Mouse (Mus musculus) midbrain, postnatal 0 days (tissue): Measurements from ENCODE around the gene Pld2. TPM values are rescaled to one million over a fixed set of nuclear protein-coding genes. Genes with fewer than 3 reads are reported as not detected.

Source experiments
- ATAC-seq: fragments of 200-750 bp; cut with Nextera tagmentation; 2 replicates; pipeline ENCODE4 v1.8.0; 2017; ENCODE audit warnings: moderate number of reproducible peaks, mild to moderate bottlenecking, moderate TSS enrichment, moderate library complexity; ENCODE audit not compliant: low FRiP score
- DNase-seq: peaks from one replicate; pipeline ENCODE4 v3.0.0-alpha.2; 2015; ENCODE audit warnings: low spot score
- H3K27ac ChIP-seq: fragments of 300-500 bp; sonication (generic); 2 replicates; pipeline ENCODE4 v1.5.1; 2014; ENCODE audit warnings: low read depth, mild to moderate bottlenecking, low read length, mixed read lengths
- H3K27me3 ChIP-seq: fragments of 300-500 bp; sonication (generic); 2 replicates; pipeline ENCODE4 v1.6.1; 2014; ENCODE audit warnings: low read length, control low read depth, mixed read lengths; ENCODE audit not compliant: insufficient read depth
- H3K36me3 ChIP-seq: fragments of 300-500 bp; sonication (generic); 2 replicates; pipeline ENCODE4 v1.6.1; 2014; ENCODE audit warnings: low read length, control low read depth, mixed read lengths; ENCODE audit not compliant: insufficient read depth
- H3K4me1 ChIP-seq: fragments of 300-500 bp; sonication (generic); 2 replicates; pipeline ENCODE4 v1.6.1; 2014; ENCODE audit warnings: mild to moderate bottlenecking, control low read depth, antibody characterized with exemption, low read length, mixed read lengths; ENCODE audit not compliant: insufficient read depth
- H3K4me2 ChIP-seq: fragments of 300-500 bp; sonication (generic); 2 replicates; pipeline ENCODE4 v1.6.1; 2014; ENCODE audit warnings: low read depth, mild to moderate bottlenecking, low read length, mixed read lengths; ENCODE audit not compliant: poor library complexity, severe bottlenecking
- H3K4me3 ChIP-seq: fragments of 300-500 bp; sonication (generic); 2 replicates; pipeline ENCODE4 v1.5.1; 2014; ENCODE audit warnings: low read depth, mild to moderate bottlenecking, low read length, moderate library complexity
- H3K9ac ChIP-seq: fragments of 300-500 bp; sonication (generic); replicated peaks from 2 replicates; pipeline ENCODE4 v1.6.1; 2014; ENCODE audit warnings: mild to moderate bottlenecking, low read length, moderate library complexity, mixed read lengths; ENCODE audit not compliant: poor library complexity, severe bottlenecking
- H3K9me3 ChIP-seq: fragments of 300-500 bp; sonication (generic); 2 replicates; pipeline ENCODE4 v1.6.1; 2016; ENCODE audit warnings: low read length, control low read depth
- CTCF ChIP-seq: IDR thresholded peaks from 2 replicates; pipeline ENCODE4 v1.5.1; 2016; ENCODE audit warnings: antibody characterized with exemption, mild to moderate bottlenecking
- WGBS: fragments of 180-500 bp; shearing (Covaris S2); extraction: QIAGEN DNeasy Blood & Tissue Kit; methylation state at CpG from one replicate; pipeline ENCODE4 v1.1.7; 2014; 5-methylcytosine and 5-hydroxymethylcytosine counted together
- polyA plus RNA-seq: library from polyadenylated mRNA; unstranded; fragments of >200 nt; fragmentation: Nextera tagmentation; extraction: Ambion mirVana; gene quantifications from 2 replicates; pipeline ENCODE4 v1.2.1, GENCODE M21; 2015
- total RNA-seq: library from RNA; depleted of rRNA; stranded (reverse); fragments of >200 nt; gene quantifications from 2 replicates; pipeline ENCODE4 v1.2.3, GENCODE M21; 2014

The Pld2 gene
- total and polyA plus RNA-seq, 2 experiments from 2014 or later: 19.4 to 71.5 TPM

GRCm38 (mm10) chr11:70573872-70574271 lies 34.0 kb downstream of the Pld2 start:
- Histone ChIP-seq H3K27ac (no peak overlapping the region), H3K9ac (no peak overlapping the region), H3K36me3 (no peaks in the 10 kb centered on the region; the same call in 1 of the 2 replicates), H3K27me3 (no peaks in the 10 kb centered on the region), H3K4me3 (no peak overlapping the region), H3K9me3 (no peaks in the 10 kb centered on the region), H3K4me2 (no peak overlapping the region), H3K4me1 (0 out of 2 replicates have a peak, but pooled peaks cover 3% of the 10 kb centered on the region)
- DNase-seq (no peak), ATAC-seq (no peak)
- TF ChIP-seq CTCF: no peak
- WGBS: 59% methylated on average over 6 of the region's 6 CpGs

GRCm38 (mm10) chr11:70577201-70577600 lies 37.3 kb downstream of the Pld2 start:
- Histone ChIP-seq H3K4me3 (no peak overlapping the region), H3K4me1 (0 out of 2 replicates have a peak, but pooled peaks cover 4% of the 10 kb centered on the region), H3K36me3 (no peaks in the 10 kb centered on the region; the same call in 1 of the 2 replicates), H3K4me2 (no peak overlapping the region), H3K9ac (no peak overlapping the region), H3K27me3 (no peaks in the 10 kb centered on the region), H3K9me3 (no peaks in the 10 kb centered on the region), H3K27ac (no peak overlapping the region)
- DNase-seq (no peak), ATAC-seq (no peak)
- TF ChIP-seq CTCF: no peak
- WGBS: 82% methylated on average over 3 of the region's 3 CpGs

DNA sequence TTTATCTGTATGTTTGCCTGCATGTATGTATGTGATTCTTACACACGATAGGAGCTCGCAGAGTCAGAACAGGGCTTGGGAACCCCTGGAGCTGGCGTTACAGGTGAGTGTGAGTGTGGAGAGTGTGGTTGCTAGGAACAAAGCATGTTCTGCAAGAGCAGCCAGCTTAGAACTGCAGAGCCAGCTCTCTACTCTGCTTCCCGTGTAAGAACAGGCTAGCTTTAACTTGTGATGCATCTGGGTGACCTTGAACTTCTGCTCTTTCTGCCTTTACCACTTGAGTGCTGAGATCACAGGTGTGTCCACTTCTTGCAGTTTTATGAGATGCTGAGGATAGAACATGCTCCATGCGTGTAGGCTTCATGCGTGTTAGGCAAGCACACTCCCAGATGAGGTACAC lies 39.1 kb downstream of the Pld2 start:
- 90% methylated on average over 6 of the region's 6 CpGs for WGBS
- TF ChIP-seq CTCF: no peak

GRCm38 (mm10) chr11:70579710-70580357 lies 40.0 kb downstream of the Pld2 start:
- no peak for TF ChIP-seq CTCF
- ATAC-seq (no peak), DNase-seq (no peak)
- Histone ChIP-seq H3K36me3 (no peaks in the 10 kb centered on the region; the same call in 1 of the 2 replicates), H3K4me1 (0 out of 2 replicates have a peak, but pooled peaks cover 7% of the 10 kb centered on the region), H3K4me3 (no peak overlapping the region), H3K9ac (no peak overlapping the region), H3K9me3 (no peaks in the 10 kb centered on the region), H3K27me3 (no peaks in the 10 kb centered on the region), H3K4me2 (no peak overlapping the region), H3K27ac (no peak overlapping the region)
- WGBS: 86% methylated on average over 9 of the region's 9 CpGs

More for the DNA sequence above, 39.1 kb downstream of the Pld2 start:
- Histone ChIP-seq H3K4me2 (no peak overlapping the region), H3K36me3 (no peaks in the 10 kb centered on the region; the same call in 1 of the 2 replicates), H3K9me3 (no peaks in the 10 kb centered on the region), H3K27ac (no peak overlapping the region), H3K27me3 (no peaks in the 10 kb centered on the region), H3K4me3 (no peak overlapping the region), H3K9ac (no peak overlapping the region), H3K4me1 (0 out of 2 replicates have a peak, but pooled peaks cover 4% of the 10 kb centered on the region)
- no peak for ATAC-seq
- DNase-seq: no peak

- H3K36me3 ChIP-seq: no peaks in the 10 kb centered on the region; the same call in 1 of the 2 replicates
- ATAC-seq (no peak), DNase-seq (no peak)
- peaks cover 7% of the 10 kb centered on the region; the same call in 1 of the 2 replicates for H3K4me1 ChIP-seq
- no peak overlapping the region for H3K4me2 ChIP-seq
- no peaks in the 10 kb centered on the region for H3K9me3 ChIP-seq
- no peak overlapping the region for H3K9ac ChIP-seq
- no peak overlapping the region for H3K27ac ChIP-seq
- H3K4me3 ChIP-seq: no peak overlapping the region
- WGBS: 67% methylated on average over 5 of the region's 5 CpGs
- no peak for TF ChIP-seq CTCF
- no peaks in the 10 kb centered on the region for H3K27me3 ChIP-seq
These were observed 40.5 kb downstream of the Pld2 start for GRCm38 (mm10) chr11:70580358-70580720.

DNA sequence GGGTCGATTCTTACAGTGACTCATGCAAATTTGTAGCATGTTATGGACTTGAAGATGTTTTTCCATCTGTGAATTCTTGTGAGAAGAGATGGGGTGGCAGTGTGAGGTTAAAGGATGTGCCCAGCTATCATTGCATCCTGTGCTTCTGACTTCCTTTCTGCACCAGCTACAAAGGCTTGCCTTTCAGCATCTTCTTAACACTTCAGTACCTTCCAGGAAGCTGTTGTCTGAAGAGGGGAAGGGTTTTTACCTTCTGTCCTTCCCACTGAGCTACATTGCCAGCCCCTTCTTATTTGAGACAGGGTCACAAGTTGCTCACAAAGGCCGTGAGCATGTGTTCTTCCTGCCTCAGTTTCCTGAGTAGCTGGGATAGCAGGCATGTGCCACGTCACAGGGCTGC lies 41.1 kb downstream of the Pld2 start:
- TF ChIP-seq CTCF: no peak
- Histone ChIP-seq H3K4me3 (no peak overlapping the region), H3K9me3 (no peaks in the 10 kb centered on the region), H3K27ac (no peak overlapping the region), H3K4me1 (peaks cover 10% of the 10 kb centered on the region; the same call in 1 of the 2 replicates), H3K27me3 (no peaks in the 10 kb centered on the region), H3K9ac (no peak overlapping the region), H3K36me3 (no peaks in the 10 kb centered on the region; the same call in 1 of the 2 replicates), H3K4me2 (no peak overlapping the region)
- DNase-seq (no peak), ATAC-seq (no peak)
- WGBS: 81% methylated on average over 3 of the region's 3 CpGs
